Mouse (Mus musculus) lung, postnatal 14 days (tissue): ENCODE results near the gene Gm8281.
"Not testable (repeated sequence)": the region's sequence is repeated elsewhere in the genome, so short reads cannot be mapped to it uniquely, and the experiment has no call there.

Source experiments
- DNase-seq: peaks from one replicate; pipeline ENCODE4 v3.0.0; 2021

The Gm8281 gene

DNA sequence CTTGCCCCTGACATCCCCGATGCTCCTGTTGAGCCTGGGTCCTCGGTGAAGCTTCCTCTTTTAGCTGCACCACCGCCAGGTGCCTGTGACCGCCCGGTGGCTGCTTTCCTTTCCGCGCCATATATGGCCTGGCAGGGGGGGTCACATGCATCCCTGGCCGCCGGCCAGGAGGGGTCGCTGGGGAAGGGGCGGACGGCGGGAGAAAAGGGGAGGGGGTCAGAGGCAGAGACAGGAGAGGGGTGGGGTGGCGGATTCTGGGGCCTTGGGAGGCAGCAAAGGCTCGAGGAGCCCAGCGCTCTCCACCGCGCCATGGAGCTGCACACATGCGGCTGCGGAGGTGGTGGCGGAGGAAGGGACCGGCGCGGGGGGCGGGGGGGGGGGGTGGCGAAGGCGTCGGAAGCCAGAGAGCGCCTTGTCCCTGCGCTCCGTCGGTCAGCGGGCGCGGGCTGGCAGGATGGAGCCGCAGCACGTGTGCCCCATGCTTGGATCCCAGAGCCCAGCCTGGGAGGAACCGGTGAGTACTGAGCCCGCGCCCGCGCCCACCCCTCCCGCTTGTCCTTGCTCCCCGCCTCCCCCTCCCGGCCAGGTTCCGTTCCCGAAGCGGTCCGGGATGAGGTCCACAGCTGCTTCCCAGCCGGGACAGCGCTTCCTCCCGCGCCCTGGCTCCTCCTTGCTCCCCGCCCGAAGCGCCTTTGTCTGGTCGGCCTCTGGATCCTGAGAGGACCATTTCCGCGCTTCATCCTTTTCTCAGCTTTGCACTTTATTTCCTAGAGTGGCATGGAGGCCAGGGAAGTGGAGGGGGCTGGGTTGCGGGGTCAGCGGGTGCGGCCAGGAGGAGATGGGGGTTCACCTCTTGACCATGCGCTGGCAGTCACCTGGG is at the start of gene Gm8281:
Gene Gm8281 (plus strand): TSS at position 430 of the 880 bp plus-strand sequence.
- DNase-seq = not testable (repeated sequence)

DNA sequence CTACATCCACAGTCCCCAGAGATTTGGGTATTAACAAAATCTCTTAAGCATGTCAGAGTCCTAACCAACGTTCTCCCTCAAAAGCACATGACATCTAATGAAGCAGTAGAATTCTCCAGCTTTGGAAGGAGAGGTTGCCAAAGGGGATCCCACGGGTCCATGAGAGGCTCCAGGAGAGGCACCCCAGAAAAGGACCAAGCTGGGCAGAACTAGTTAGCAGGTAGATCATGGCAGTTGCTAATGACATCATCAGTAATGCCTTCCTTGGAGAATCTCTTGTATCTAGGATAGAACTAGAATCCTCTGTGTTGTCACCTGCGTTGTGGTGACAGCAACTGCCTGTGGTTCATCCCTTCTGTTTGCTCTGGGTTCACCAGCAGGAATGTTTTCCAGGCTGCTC is 20.5 kb upstream of the Gm8281 start, which contains the start of gene 4930555G01Rik:
Gene 4930555G01Rik (plus strand): TSS at position 301 of the 400 bp plus-strand sequence.
- not testable (repeated sequence) for DNase-seq

DNA sequence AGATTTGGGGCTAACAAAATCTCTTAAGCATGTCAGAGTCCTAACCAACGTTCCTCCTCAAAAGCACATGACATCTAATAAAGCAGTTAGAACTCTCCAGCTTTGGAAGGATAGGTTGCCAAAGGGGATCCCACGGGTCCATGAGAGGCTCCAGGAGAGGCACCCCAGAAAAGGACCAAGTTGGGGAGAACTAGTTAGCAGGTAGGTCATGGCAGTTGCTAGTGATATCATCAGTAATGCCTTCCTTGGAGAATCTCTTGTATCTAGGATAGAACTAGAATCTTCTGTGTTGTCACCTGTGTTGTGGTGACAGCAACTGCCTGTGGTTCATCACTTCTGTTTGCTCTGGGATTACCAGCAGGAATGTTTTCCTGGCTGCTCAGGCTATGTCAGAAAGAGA is 60.4 kb downstream of the Gm8281 start, which contains the start of gene Gm8279:
Gene Gm8279 (plus strand): TSS at position 301 of the 400 bp plus-strand sequence.
- not testable (repeated sequence) for DNase-seq
